Mouse (Mus musculus) G1E (cell line): Measurements from ENCODE around the gene Hoxa13. TPM values are rescaled to one million over a fixed set of nuclear protein-coding genes. Genes with fewer than 3 reads are reported as not detected.

Experiments
- ATAC-seq: 2 replicates; pipeline ENCODE4 v1.8.0; 2016; ENCODE audit warnings: mild to moderate bottlenecking; ENCODE audit not compliant: insufficient number of reproducible peaks, poor library complexity, low FRiP score, severe bottlenecking; ENCODE audit errors: extremely low read depth
- DNase-seq: peaks from one replicate; pipeline ENCODE4 v3.0.0; 2012; ENCODE audit warnings: low spot score
- H3K27me3 ChIP-seq: 2 replicates; pipeline ENCODE4 v1.6.1; 2012; ENCODE audit warnings: mild to moderate bottlenecking, low read length, inconsistent platforms; ENCODE audit not compliant: insufficient read depth
- H3K36me3 ChIP-seq: replicated peaks from 2 replicates; pipeline ENCODE3; 2012; ENCODE audit warnings: mild to moderate bottlenecking, inconsistent platforms
- H3K4me1 ChIP-seq: 2 replicates; pipeline ENCODE4 v1.6.1; 2012; ENCODE audit warnings: low read depth, low read length, inconsistent platforms, mixed read lengths; ENCODE audit not compliant: insufficient read depth
- H3K4me3 ChIP-seq: 2 replicates; pipeline ENCODE4 v1.5.1; 2012; ENCODE audit warnings: low read depth, mild to moderate bottlenecking, inconsistent platforms, low read length, moderate library complexity, mixed read lengths
- H3K9me3 ChIP-seq: replicated peaks from 2 replicates; pipeline ENCODE4 v1.6.1; 2012; ENCODE audit warnings: inconsistent platforms
- CTCF ChIP-seq: IDR thresholded peaks from 2 replicates; pipeline ENCODE4 v1.5.1; 2012; ENCODE audit warnings: low read depth, low read length, inconsistent platforms, mixed read lengths
- GATA1 ChIP-seq: IDR thresholded peaks from 2 replicates; pipeline ENCODE4 v1.6.1; 2012; ENCODE audit warnings: borderline replicate concordance, low read length, inconsistent platforms, mixed read lengths
- GATA2 ChIP-seq: IDR thresholded peaks from 2 replicates; pipeline ENCODE4 v1.6.1; 2012; ENCODE audit warnings: low read depth, low read length, inconsistent platforms, borderline replicate concordance
- POLR2AphosphoS5 ChIP-seq: IDR thresholded peaks from 2 replicates; pipeline ENCODE4 v1.6.1; 2012; ENCODE audit warnings: low read depth, low read length, inconsistent platforms; ENCODE audit not compliant: insufficient replicate concordance
- TAL1 ChIP-seq: conservative IDR thresholded peaks from 2 replicates; pipeline ENCODE4 v1.6.1; 2012; ENCODE audit warnings: low read depth, low read length, inconsistent platforms, mixed read lengths
- polyA plus RNA-seq: library from polyadenylated mRNA; stranded (reverse); fragments of >175 nt; gene quantifications from 2 replicates; pipeline ENCODE4 v1.2.3, GENCODE M21; 2012
- total RNA-seq, 2 experiments: library from RNA; stranded (forward) in 1 of 2; stranded (reverse) in 1 of 2; fragments of 200-1000 nt in 1 of 2; fragments of >200 nt in 1 of 2; fragmentation: Nextera tagmentation in 1 of 2; gene quantifications; 2 replicates each; pipeline ENCODE4 v1.2.3; 2014 to 2017

Gene Hoxa13
- total and polyA plus RNA-seq, 3 experiments, result not detected

GRCm38 (mm10) chr6:52211170-52211935 lies 49.3 kb downstream of the Hoxa13 start:
- no peak for DNase-seq
- Histone ChIP-seq H3K27me3 (peaks cover 44% of the 10 kb centered on the region), H3K4me3 (no peak overlapping the region), H3K36me3 (no peaks in the 10 kb centered on the region), H3K4me1 (no peaks in the 10 kb centered on the region), H3K9me3 (no peaks in the 10 kb centered on the region; the same call in 1 of the 2 replicates)
- no peak for TF ChIP-seq CTCF
- no peak for TF ChIP-seq GATA1
- no peak for TF ChIP-seq POLR2AphosphoS5
- no peak for TF ChIP-seq TAL1
- TF ChIP-seq GATA2, result no peak
- ATAC-seq, result no peak

- Histone ChIP-seq H3K4me3 (no peak overlapping the region), H3K27me3 (peaks cover 32% of the 10 kb centered on the region; the same call in 1 of the 2 replicates), H3K9me3 (peaks cover 3% of the 10 kb centered on the region; the same call in 1 of the 2 replicates), H3K4me1 (no peaks in the 10 kb centered on the region), H3K36me3 (no peaks in the 10 kb centered on the region)
- DNase-seq (no peak), ATAC-seq (no peak)
- TF ChIP-seq GATA2 (no peak), GATA1 (no peak), CTCF (no peak), POLR2AphosphoS5 (no peak), TAL1 (no peak)
These were observed 51.0 kb downstream of the Hoxa13 start for GRCm38 (mm10) chr6:52209685-52210046.

GRCm38 (mm10) chr6:52208868-52209684 lies 51.6 kb downstream of the Hoxa13 start:
- peaks cover 36% of the 10 kb centered on the region; the same call in 1 of the 2 replicates for H3K27me3 ChIP-seq
- no peak for TF ChIP-seq GATA1
- no peak for TF ChIP-seq TAL1
- TF ChIP-seq GATA2, result no peak
- no peak for TF ChIP-seq POLR2AphosphoS5
- no peak for TF ChIP-seq CTCF

GRCm38 (mm10) chr6:52208072-52208867 lies 52.4 kb downstream of the Hoxa13 start, which contains the start of gene Hoxa6:
Gene Hoxa6 (minus strand): TSS chr6:52208722.
- peaks cover 38% of the 10 kb centered on the region; the same call in 1 of the 2 replicates for H3K27me3 ChIP-seq
- peaks cover 13% of the 10 kb centered on the region for H3K9me3 ChIP-seq
- ATAC-seq, result no peak
- H3K4me1 ChIP-seq, result no peaks in the 10 kb centered on the region
- no peak within 1 kb of the TSS for H3K4me3 ChIP-seq
- DNase-seq, result no peak
- no peak for TF ChIP-seq POLR2AphosphoS5
- TF ChIP-seq TAL1, result no peak
- H3K36me3 ChIP-seq, result no peaks in the 10 kb centered on the region

More at GRCm38 (mm10) chr6:52208868-52209684, 51.6 kb downstream of the Hoxa13 start:
- ATAC-seq (no peak), DNase-seq (no peak)
- H3K4me3 ChIP-seq, result no peak overlapping the region
- no peaks in the 10 kb centered on the region for H3K36me3 ChIP-seq
- no peaks in the 10 kb centered on the region for H3K4me1 ChIP-seq
- peaks cover 8% of the 10 kb centered on the region for H3K9me3 ChIP-seq

Other genes starting within 250 kb of the Hoxa13 start
- gene Skap2, start 248.3 kb downstream of the Hoxa13 start, total RNA-seq (2014; fragmentation: Nextera tagmentation), result 26.6 and 32.7 TPM in 2 replicates
- gene Skap2, start 248.3 kb downstream of the Hoxa13 start, total RNA-seq (2017), result 143 and 163 TPM in 2 replicates
- gene Skap2, start 248.3 kb downstream of the Hoxa13 start, polyA plus RNA-seq, result 4.7 and 5.2 TPM in 2 replicates
- gene Hoxa1, start 102.6 kb downstream of the Hoxa13 start, total RNA-seq (2014; fragmentation: Nextera tagmentation), result not detected in 2 replicates
- 0.22 TPM in 1 of 2 replicates, not detected in the other for gene Hoxa1, start 102.6 kb downstream of the Hoxa13 start, total RNA-seq (2017)
- not detected in 2 replicates for gene Hoxa1, start 102.6 kb downstream of the Hoxa13 start, polyA plus RNA-seq
- not detected in 2 replicates for gene Hoxa2, start 96.0 kb downstream of the Hoxa13 start, total RNA-seq (2014; fragmentation: Nextera tagmentation)
- gene Hoxa2, start 96.0 kb downstream of the Hoxa13 start, total RNA-seq (2017), result 0.06 TPM in 1 of 2 replicates, not detected in the other
- gene Hoxa2, start 96.0 kb downstream of the Hoxa13 start, polyA plus RNA-seq, result not detected in 2 replicates
- gene 5730596B20Rik, start 83.4 kb downstream of the Hoxa13 start, total RNA-seq (2014; fragmentation: Nextera tagmentation), result not detected in 2 replicates
- 0.05 and 0.06 TPM in 2 replicates for gene 5730596B20Rik, start 83.4 kb downstream of the Hoxa13 start, total RNA-seq (2017)
- not detected in 2 replicates for gene 5730596B20Rik, start 83.4 kb downstream of the Hoxa13 start, polyA plus RNA-seq
- gene Hoxa4, start 69.1 kb downstream of the Hoxa13 start, total RNA-seq (2014; fragmentation: Nextera tagmentation), result not detected in 2 replicates
- not detected in 2 replicates for gene Hoxa4, start 69.1 kb downstream of the Hoxa13 start, total RNA-seq (2017)
- not detected in 2 replicates for gene Hoxa4, start 69.1 kb downstream of the Hoxa13 start, polyA plus RNA-seq
- not detected in 2 replicates for gene Hoxa5, start 56.3 kb downstream of the Hoxa13 start, total RNA-seq (2014; fragmentation: Nextera tagmentation)
- 0.05 and 0.06 TPM in 2 replicates for gene Hoxa5, start 56.3 kb downstream of the Hoxa13 start, total RNA-seq (2017)
- gene Hoxa5, start 56.3 kb downstream of the Hoxa13 start, polyA plus RNA-seq, result not detected in 2 replicates
- gene Hoxa6, start 52.2 kb downstream of the Hoxa13 start, total RNA-seq (2014; fragmentation: Nextera tagmentation), result not detected in 2 replicates
- gene Hoxa6, start 52.2 kb downstream of the Hoxa13 start, total RNA-seq (2017), result 0.16 TPM in 1 of 2 replicates, not detected in the other
- not detected in 2 replicates for gene Hoxa6, start 52.2 kb downstream of the Hoxa13 start, polyA plus RNA-seq
- not detected in 2 replicates for gene Hoxa3, start 47.5 kb downstream of the Hoxa13 start, total RNA-seq (2014; fragmentation: Nextera tagmentation)
- 0.16 and 0.17 TPM in 2 replicates for gene Hoxa3, start 47.5 kb downstream of the Hoxa13 start, total RNA-seq (2017)
- not detected in 2 replicates for gene Hoxa3, start 47.5 kb downstream of the Hoxa13 start, polyA plus RNA-seq
- gene Gm28308, start 47.5 kb downstream of the Hoxa13 start, total RNA-seq (2014; fragmentation: Nextera tagmentation), result not detected in 2 replicates
- not detected in 2 replicates for gene Gm28308, start 47.5 kb downstream of the Hoxa13 start, total RNA-seq (2017)
- not detected in 2 replicates for gene Gm28308, start 47.5 kb downstream of the Hoxa13 start, polyA plus RNA-seq
- gene Hoxa7, start 39.0 kb downstream of the Hoxa13 start, total RNA-seq (2014; fragmentation: Nextera tagmentation), result not detected in 2 replicates
- gene Hoxa7, start 39.0 kb downstream of the Hoxa13 start, total RNA-seq (2017), result 0.23 and 0.66 TPM in 2 replicates
- 0.11 TPM in 1 of 2 replicates, not detected in the other for gene Hoxa7, start 39.0 kb downstream of the Hoxa13 start, polyA plus RNA-seq
- not detected in 2 replicates for gene Hoxa9, start 29.8 kb downstream of the Hoxa13 start, total RNA-seq (2014; fragmentation: Nextera tagmentation)
- gene Hoxa9, start 29.8 kb downstream of the Hoxa13 start, total RNA-seq (2017), result 0.05 and 0.12 TPM in 2 replicates
- gene Hoxa9, start 29.8 kb downstream of the Hoxa13 start, polyA plus RNA-seq, result not detected in 2 replicates
- not detected in 2 replicates for gene Hoxa10, start 20.0 kb downstream of the Hoxa13 start, total RNA-seq (2014; fragmentation: Nextera tagmentation)
- 0.05 TPM in 1 of 2 replicates, not detected in the other for gene Hoxa10, start 20.0 kb downstream of the Hoxa13 start, total RNA-seq (2017)
- not detected in 2 replicates for gene Hoxa10, start 20.0 kb downstream of the Hoxa13 start, polyA plus RNA-seq
- not detected in 2 replicates for gene Hoxa11, start 15.1 kb downstream of the Hoxa13 start, total RNA-seq (2014; fragmentation: Nextera tagmentation)
- gene Hoxa11, start 15.1 kb downstream of the Hoxa13 start, total RNA-seq (2017), result 0.12 TPM in 1 of 2 replicates, not detected in the other
- not detected in 2 replicates for gene Hoxa11, start 15.1 kb downstream of the Hoxa13 start, polyA plus RNA-seq
- not detected in 2 replicates for gene Evx1, start 52.6 kb upstream of the Hoxa13 start, total RNA-seq (2014; fragmentation: Nextera tagmentation)
- gene Evx1, start 52.6 kb upstream of the Hoxa13 start, total RNA-seq (2017), result not detected in 2 replicates
- not detected in 2 replicates for gene Evx1, start 52.6 kb upstream of the Hoxa13 start, polyA plus RNA-seq